Mouse (Mus musculus) hindbrain, postnatal 0 days (tissue): ENCODE results near the gene Caml. TPM values are rescaled to one million over a fixed set of nuclear protein-coding genes. Genes with fewer than 3 reads are reported as not detected.

Experiments used
- ATAC-seq: fragments of 200-750 bp; cut with Nextera tagmentation; 2 replicates; pipeline ENCODE4 v1.8.0; 2017; ENCODE audit warnings: mild to moderate bottlenecking, moderate TSS enrichment, moderate library complexity
- DNase-seq: peaks from one replicate; pipeline ENCODE4 v3.0.0-alpha.2; 2015; ENCODE audit warnings: low spot score
- H3K27ac ChIP-seq: fragments of 300-500 bp; sonication (generic); 2 replicates; pipeline ENCODE4 v1.5.1; 2014; ENCODE audit warnings: mild to moderate bottlenecking
- H3K27me3 ChIP-seq: fragments of 300-500 bp; sonication (generic); 2 replicates; pipeline ENCODE4 v1.6.1; 2014; ENCODE audit warnings: low read length, mixed read lengths; ENCODE audit not compliant: insufficient read depth
- H3K36me3 ChIP-seq: fragments of 300-500 bp; sonication (generic); 2 replicates; pipeline ENCODE4 v1.6.1; 2014; ENCODE audit warnings: low read length, mixed read lengths; ENCODE audit not compliant: insufficient read depth
- H3K4me1 ChIP-seq: fragments of 300-500 bp; sonication (generic); 2 replicates; pipeline ENCODE4 v1.6.1; 2014; ENCODE audit warnings: antibody characterized with exemption, low read length, mixed read lengths; ENCODE audit not compliant: insufficient read depth
- H3K4me2 ChIP-seq: fragments of 300-500 bp; sonication (generic); 2 replicates; pipeline ENCODE4 v1.6.1; 2014; ENCODE audit warnings: low read depth, mild to moderate bottlenecking, low read length, moderate library complexity, mixed read lengths
- H3K4me3 ChIP-seq: fragments of 300-500 bp; sonication (generic); 2 replicates; pipeline ENCODE4 v1.5.1; 2014; ENCODE audit warnings: low read length
- H3K9ac ChIP-seq: fragments of 300-500 bp; sonication (generic); replicated peaks from 2 replicates; pipeline ENCODE4 v1.6.1; 2014; ENCODE audit warnings: mild to moderate bottlenecking, low read length, moderate library complexity, mixed read lengths
- H3K9me3 ChIP-seq: fragments of 300-500 bp; sonication (generic); 2 replicates; pipeline ENCODE4 v1.6.1; 2016; ENCODE audit warnings: low read length, mixed read lengths
- CTCF ChIP-seq: IDR thresholded peaks from 2 replicates; pipeline ENCODE4 v1.5.1; 2016; ENCODE audit warnings: antibody characterized with exemption, control low read depth, low read depth
- WGBS: fragments of 180-500 bp; shearing (Covaris S2); extraction: QIAGEN DNeasy Blood & Tissue Kit; methylation state at CpG from one replicate; pipeline ENCODE4 v1.1.7; 2014; 5-methylcytosine and 5-hydroxymethylcytosine counted together
- polyA plus RNA-seq: library from polyadenylated mRNA; unstranded; fragments of >200 nt; fragmentation: Nextera tagmentation; extraction: Ambion mirVana; gene quantifications from 2 replicates; pipeline ENCODE4 v1.2.1, GENCODE M21; 2015
- total RNA-seq: library from RNA; depleted of rRNA; stranded (reverse); fragments of >200 nt; gene quantifications from 2 replicates; pipeline ENCODE4 v1.2.3, GENCODE M21; 2014

Gene Caml
- total and polyA plus RNA-seq, 2 experiments from 2014 or later, result 70.3 to 105 TPM

- 81% methylated on average over 4 of the region's 4 CpGs for WGBS
- TF ChIP-seq CTCF, result no peak
- H3K27ac ChIP-seq, result 0 out of 2 replicates have a peak overlapping the region, but pooled peaks have one; percentile 26
- H3K4me1 ChIP-seq, result no peaks in the 10 kb centered on the region
- no peak overlapping the region for H3K4me2 ChIP-seq
- H3K4me3 ChIP-seq, result no peak overlapping the region; the same call in 1 of the 2 replicates
- no peak overlapping the region for H3K9ac ChIP-seq
- H3K27me3 ChIP-seq, result no peaks in the 10 kb centered on the region
- H3K36me3 ChIP-seq, result peaks cover 14% of the 10 kb centered on the region
- ATAC-seq (peak; percentile 11; the same call in 1 of the 2 replicates), DNase-seq (no peak)
- no peaks in the 10 kb centered on the region for H3K9me3 ChIP-seq
These were observed 30.8 kb upstream of the Caml start for GRCm38 (mm10) chr13:55591961-55592490.

GRCm38 (mm10) chr13:55592512-55593253 lies 30.1 kb upstream of the Caml start:
- TF ChIP-seq CTCF, result no peak; the same call in 1 of the 2 replicates
- DNase-seq (peak; percentile 99), ATAC-seq (peak; percentile 99)
- Histone ChIP-seq H3K36me3 (peaks cover 18% of the 10 kb centered on the region), H3K27me3 (no peaks in the 10 kb centered on the region), H3K9me3 (no peaks in the 10 kb centered on the region), H3K4me2 (peak overlapping the region; percentile 80), H3K9ac (peak overlapping the region; percentile 73), H3K4me1 (no peaks in the 10 kb centered on the region), H3K4me3 (peak overlapping the region; percentile 88), H3K27ac (peak overlapping the region; percentile 76)
- WGBS, result 5% methylated on average over 29 of the region's 29 CpGs

- Histone ChIP-seq H3K4me3 (peak overlapping the region; percentile 88), H3K4me2 (peak overlapping the region; percentile 80), H3K9me3 (no peaks in the 10 kb centered on the region), H3K27ac (peak overlapping the region; percentile 76), H3K36me3 (peaks cover 18% of the 10 kb centered on the region), H3K27me3 (no peaks in the 10 kb centered on the region), H3K9ac (peak overlapping the region; percentile 73), H3K4me1 (no peaks in the 10 kb centered on the region)
- whole genome bisulfite sequencing, result 1% methylated on average over 31 of the region's 31 CpGs
- no peak for TF ChIP-seq CTCF
- peak; percentile 56 for ATAC-seq
- DNase-seq, result no peak
These were observed 29.5 kb upstream of the Caml start for GRCm38 (mm10) chr13:55593254-55593747.

GRCm38 (mm10) chr13:55595375-55595774 lies 27.4 kb upstream of the Caml start:
- 57% methylated on average over 12 of the region's 12 CpGs for WGBS
- no peaks in the 10 kb centered on the region for H3K9me3 ChIP-seq
- peaks cover 6% of the 10 kb centered on the region; the same call in 1 of the 2 replicates for H3K4me1 ChIP-seq
- H3K4me2 ChIP-seq, result no peak overlapping the region
- ATAC-seq (no peak), DNase-seq (peak; percentile 57)
- no peak overlapping the region for H3K4me3 ChIP-seq
- no peak for TF ChIP-seq CTCF
- H3K36me3 ChIP-seq, result peaks cover 18% of the 10 kb centered on the region
- no peak overlapping the region for H3K9ac ChIP-seq
- H3K27ac ChIP-seq, result no peak overlapping the region
- no peaks in the 10 kb centered on the region for H3K27me3 ChIP-seq

- Histone ChIP-seq H3K27ac (no peak overlapping the region), H3K4me1 (peaks cover 12% of the 10 kb centered on the region; the same call in 1 of the 2 replicates), H3K36me3 (peaks cover 18% of the 10 kb centered on the region), H3K4me2 (no peak overlapping the region), H3K9ac (no peak overlapping the region), H3K9me3 (no peaks in the 10 kb centered on the region), H3K4me3 (no peak overlapping the region), H3K27me3 (no peaks in the 10 kb centered on the region)
- no peak for TF ChIP-seq CTCF
- WGBS, result 92% methylated on average over 12 of the region's 12 CpGs
- DNase-seq (no peak), ATAC-seq (no peak)
These were observed 26.0 kb upstream of the Caml start for GRCm38 (mm10) chr13:55596802-55597201.

GRCm38 (mm10) chr13:55599566-55600540 lies 23.0 kb upstream of the Caml start, which contains the start of gene B4galt7:
Gene B4galt7 (plus strand): TSS chr13:55599896.
- Histone ChIP-seq H3K4me3 (peak within 1 kb of the TSS; percentile 94), H3K4me1 (peaks cover 12% of the 10 kb centered on the region; the same call in 1 of the 2 replicates), H3K27ac (peak within 1 kb of the TSS; percentile 84), H3K27me3 (no peaks in the 10 kb centered on the region), H3K4me2 (peak within 1 kb of the TSS; percentile 77), H3K36me3 (peaks cover 24% of the 10 kb centered on the region), H3K9ac (peak within 1 kb of the TSS; percentile 89), H3K9me3 (no peaks in the 10 kb centered on the region)
- TF ChIP-seq CTCF, result no peak
- 7% methylated on average over 51 of the region's 51 CpGs for WGBS
- peak; percentile 87 for DNase-seq
- ATAC-seq, result peak; percentile 94
